Mouse (Mus musculus) stomach, embryonic 14.5 days (tissue): ENCODE data around the gene Zmiz1. TPM values are rescaled to one million over a fixed set of nuclear protein-coding genes. Genes with fewer than 3 reads are reported as not detected.

Experiments used
- ATAC-seq: fragments of 200-750 bp; cut with Nextera tagmentation; 2 replicates; pipeline ENCODE4 v1.8.0; 2017; ENCODE audit warnings: low read depth, moderate TSS enrichment; ENCODE audit not compliant: insufficient number of reproducible peaks, insufficient read depth, low FRiP score
- H3K27ac ChIP-seq: fragments of 300-500 bp; sonication (generic); 2 replicates; pipeline ENCODE4 v1.5.1; 2014; ENCODE audit warnings: mild to moderate bottlenecking, low read length, moderate library complexity, mixed read lengths
- H3K27me3 ChIP-seq: fragments of 300-500 bp; sonication (generic); 2 replicates; pipeline ENCODE4 v1.6.1; 2014; ENCODE audit warnings: low read length, control low read depth, mixed read lengths; ENCODE audit not compliant: control insufficient read depth, insufficient read depth
- H3K36me3 ChIP-seq: fragments of 300-500 bp; sonication (generic); 2 replicates; pipeline ENCODE4 v1.6.1; 2014; ENCODE audit warnings: mild to moderate bottlenecking, control low read depth, low read length, moderate library complexity, mixed read lengths; ENCODE audit not compliant: control insufficient read depth, insufficient read depth
- H3K4me1 ChIP-seq: fragments of 300-500 bp; sonication (generic); 2 replicates; pipeline ENCODE4 v1.6.1; 2014; ENCODE audit warnings: low read length, control low read depth, mixed read lengths; ENCODE audit not compliant: control insufficient read depth, insufficient read depth
- H3K4me2 ChIP-seq: fragments of 300-500 bp; sonication (generic); replicated peaks from 2 replicates; pipeline ENCODE4 v1.6.1; 2014; ENCODE audit warnings: low read depth, low read length, control low read depth
- H3K4me3 ChIP-seq: fragments of 300-500 bp; sonication (generic); 2 replicates; pipeline ENCODE4 v1.5.1; 2014; ENCODE audit warnings: low read depth, low read length, control low read depth
- H3K9ac ChIP-seq: fragments of 300-500 bp; sonication (generic); replicated peaks from 2 replicates; pipeline ENCODE4 v1.6.1; 2014; ENCODE audit warnings: low read depth, mild to moderate bottlenecking, control low read depth, low read length, moderate library complexity, mixed read lengths
- H3K9me3 ChIP-seq: fragments of 300-500 bp; sonication (generic); 2 replicates; pipeline ENCODE4 v1.6.1; 2016; ENCODE audit warnings: low read depth, low read length, control low read depth; ENCODE audit not compliant: control insufficient read depth
- WGBS: fragments of 180-500 bp; shearing (Covaris S2); extraction: QIAGEN DNeasy Blood & Tissue Kit; methylation state at CpG from one replicate; pipeline ENCODE4 v1.1.7; 2014; 5-methylcytosine and 5-hydroxymethylcytosine counted together
- polyA plus RNA-seq: library from polyadenylated mRNA; unstranded; fragments of >200 nt; fragmentation: Nextera tagmentation; extraction: Ambion mirVana; gene quantifications from 2 replicates; pipeline ENCODE4 v1.2.1, GENCODE M21; 2014

Gene Zmiz1
- polyA plus RNA-seq, 1 experiment from 2014 or later, result 45.3 TPM

- no peak overlapping the region for H3K9ac ChIP-seq
- H3K27ac ChIP-seq, result no peak overlapping the region
- no peak for ATAC-seq
- no peaks in the 10 kb centered on the region for H3K27me3 ChIP-seq
- no peak overlapping the region for H3K4me2 ChIP-seq
- no peaks in the 10 kb centered on the region for H3K9me3 ChIP-seq
- 89% methylated on average over 1 of the region's 1 CpGs for WGBS
- peaks cover 20% of the 10 kb centered on the region for H3K4me1 ChIP-seq
- H3K4me3 ChIP-seq, result no peak overlapping the region
- H3K36me3 ChIP-seq, result peaks cover 24% of the 10 kb centered on the region
Measured at GRCm38 (mm10) chr14:25537351-25537750, 78.4 kb downstream of the Zmiz1 start.

GRCm38 (mm10) chr14:25538522-25538921 is 79.5 kb downstream of the Zmiz1 start:
- Histone ChIP-seq H3K4me1 (peaks cover 9% of the 10 kb centered on the region), H3K27ac (no peak overlapping the region), H3K27me3 (no peaks in the 10 kb centered on the region), H3K9me3 (no peaks in the 10 kb centered on the region), H3K9ac (no peak overlapping the region), H3K4me3 (no peak overlapping the region), H3K4me2 (no peak overlapping the region), H3K36me3 (peaks cover 24% of the 10 kb centered on the region)
- 53% methylated on average over 2 of the region's 2 CpGs for WGBS
- ATAC-seq, result no peak

- H3K4me2 ChIP-seq, result no peak overlapping the region
- H3K9me3 ChIP-seq, result no peaks in the 10 kb centered on the region
- ATAC-seq, result no peak
- no peak overlapping the region for H3K9ac ChIP-seq
- H3K27me3 ChIP-seq, result no peaks in the 10 kb centered on the region
- WGBS, result 81% methylated on average over 10 of the region's 10 CpGs
- peaks cover 24% of the 10 kb centered on the region for H3K36me3 ChIP-seq
- H3K27ac ChIP-seq, result no peak overlapping the region
- H3K4me3 ChIP-seq, result no peak overlapping the region
- no peaks in the 10 kb centered on the region for H3K4me1 ChIP-seq
Measured at GRCm38 (mm10) chr14:25539493-25540116, 80.6 kb downstream of the Zmiz1 start.

GRCm38 (mm10) chr14:25540172-25540571 is 81.2 kb downstream of the Zmiz1 start:
- H3K9ac ChIP-seq, result no peak overlapping the region
- no peaks in the 10 kb centered on the region for H3K9me3 ChIP-seq
- H3K27ac ChIP-seq, result no peak overlapping the region
- no peak for ATAC-seq
- no peak overlapping the region for H3K4me2 ChIP-seq
- peaks cover 25% of the 10 kb centered on the region for H3K36me3 ChIP-seq
- 76% methylated on average over 4 of the region's 4 CpGs for WGBS
- H3K4me1 ChIP-seq, result no peaks in the 10 kb centered on the region
- H3K27me3 ChIP-seq, result no peaks in the 10 kb centered on the region
- H3K4me3 ChIP-seq, result no peak overlapping the region

GRCm38 (mm10) chr14:25541213-25541612 is 82.2 kb downstream of the Zmiz1 start:
- no peaks in the 10 kb centered on the region for H3K9me3 ChIP-seq
- H3K4me3 ChIP-seq, result no peak overlapping the region
- H3K4me1 ChIP-seq, result no peaks in the 10 kb centered on the region; the same call in 1 of the 2 replicates
- H3K4me2 ChIP-seq, result no peak overlapping the region
- WGBS, result 74% methylated on average over 5 of the region's 5 CpGs
- H3K36me3 ChIP-seq, result peaks cover 27% of the 10 kb centered on the region
- H3K9ac ChIP-seq, result no peak overlapping the region
- no peak overlapping the region for H3K27ac ChIP-seq
- no peak for ATAC-seq
- no peaks in the 10 kb centered on the region for H3K27me3 ChIP-seq

- H3K4me1 ChIP-seq, result peaks cover 15% of the 10 kb centered on the region
- no peak overlapping the region for H3K4me2 ChIP-seq
- H3K9ac ChIP-seq, result no peak overlapping the region
- no peak overlapping the region for H3K4me3 ChIP-seq
- H3K27ac ChIP-seq, result no peak overlapping the region
- H3K27me3 ChIP-seq, result no peaks in the 10 kb centered on the region
- H3K9me3 ChIP-seq, result no peaks in the 10 kb centered on the region
- WGBS, result 93% methylated on average over 4 of the region's 4 CpGs
- no peak for ATAC-seq
- H3K36me3 ChIP-seq, result peaks cover 19% of the 10 kb centered on the region; the same call in 1 of the 2 replicates
Measured at GRCm38 (mm10) chr14:25543098-25543497, 84.1 kb downstream of the Zmiz1 start.

GRCm38 (mm10) chr14:25543927-25544326 is 84.9 kb downstream of the Zmiz1 start:
- Histone ChIP-seq H3K9ac (no peak overlapping the region), H3K36me3 (peaks cover 19% of the 10 kb centered on the region; the same call in 1 of the 2 replicates), H3K9me3 (no peaks in the 10 kb centered on the region), H3K4me3 (no peak overlapping the region), H3K27me3 (no peaks in the 10 kb centered on the region), H3K27ac (no peak overlapping the region), H3K4me2 (no peak overlapping the region), H3K4me1 (peaks cover 23% of the 10 kb centered on the region)
- no peak for ATAC-seq
- WGBS, result 93% methylated on average over 4 of the region's 4 CpGs

- H3K4me1 ChIP-seq, result peaks cover 30% of the 10 kb centered on the region
- peaks cover 13% of the 10 kb centered on the region; the same call in 1 of the 2 replicates for H3K36me3 ChIP-seq
- H3K4me2 ChIP-seq, result no peak overlapping the region
- ATAC-seq, result peak; percentile 30
- peak overlapping the region; percentile 16; the same call in 1 of the 2 replicates for H3K27ac ChIP-seq
- H3K4me3 ChIP-seq, result no peak overlapping the region
- WGBS, result 50% methylated on average over 14 of the region's 14 CpGs
- no peaks in the 10 kb centered on the region for H3K27me3 ChIP-seq
- H3K9ac ChIP-seq, result no peak overlapping the region
- no peaks in the 10 kb centered on the region for H3K9me3 ChIP-seq
Measured at GRCm38 (mm10) chr14:25546852-25547621, 88.1 kb downstream of the Zmiz1 start.
